Mouse (Mus musculus) forebrain, embryonic 16.5 days (tissue): ENCODE data around the gene Nav2. TPM values are rescaled to one million over a fixed set of nuclear protein-coding genes. Genes with fewer than 3 reads are reported as not detected.
A peak's percentile ranks its signal among the peaks of the same experiment; 100 is the strongest.

ENCODE experiments used
- ATAC-seq: fragments of 200-750 bp; cut with Nextera tagmentation; 2 replicates; pipeline ENCODE4 v1.8.0; 2017; ENCODE audit warnings: mild to moderate bottlenecking, moderate library complexity
- H3K27ac ChIP-seq: fragments of 300-500 bp; sonication (generic); 2 replicates; pipeline ENCODE4 v1.5.1; 2014; ENCODE audit warnings: low read length, control low read depth
- H3K27me3 ChIP-seq: fragments of 300-500 bp; sonication (generic); replicated peaks from 2 replicates; pipeline ENCODE4 v1.6.1; 2014; ENCODE audit warnings: low read length; ENCODE audit not compliant: control insufficient read depth, insufficient read depth
- H3K36me3 ChIP-seq: fragments of 300-500 bp; sonication (generic); 2 replicates; pipeline ENCODE4 v1.6.1; 2014; ENCODE audit not compliant: control insufficient read depth, insufficient read depth
- H3K4me1 ChIP-seq: fragments of 300-500 bp; sonication (generic); replicated peaks from 2 replicates; pipeline ENCODE4 v1.6.1; 2014; ENCODE audit warnings: low read length; ENCODE audit not compliant: control insufficient read depth, insufficient read depth
- H3K4me2 ChIP-seq: fragments of 300-500 bp; sonication (generic); 2 replicates; pipeline ENCODE4 v1.6.1; 2014; ENCODE audit warnings: mild to moderate bottlenecking, low read length, control low read depth
- H3K4me3 ChIP-seq: fragments of 300-500 bp; sonication (generic); replicated peaks from 2 replicates; pipeline ENCODE4 v1.5.1; 2014; ENCODE audit warnings: mild to moderate bottlenecking, low read length, control low read depth
- H3K9ac ChIP-seq: fragments of 300-500 bp; sonication (generic); replicated peaks from 2 replicates; pipeline ENCODE4 v1.6.1; 2014; ENCODE audit warnings: low read depth, low read length, control low read depth
- H3K9me3 ChIP-seq: fragments of 300-500 bp; sonication (generic); 2 replicates; pipeline ENCODE4 v1.6.1; 2016; ENCODE audit warnings: low read length; ENCODE audit not compliant: control insufficient read depth
- WGBS: fragments of 180-500 bp; shearing (Covaris S2); extraction: QIAGEN DNeasy Blood & Tissue Kit; methylation state at CpG from one replicate; pipeline ENCODE4 v1.1.7; 2014; 5-methylcytosine and 5-hydroxymethylcytosine counted together
- polyA plus RNA-seq: library from polyadenylated mRNA; unstranded; fragments of >200 nt; fragmentation: Nextera tagmentation; extraction: Ambion mirVana; gene quantifications from 2 replicates; pipeline ENCODE4 v1.2.1, GENCODE M21; 2015

Gene Nav2
- polyA plus RNA-seq, 1 experiment from 2014 or later: 35.2 TPM

DNA sequence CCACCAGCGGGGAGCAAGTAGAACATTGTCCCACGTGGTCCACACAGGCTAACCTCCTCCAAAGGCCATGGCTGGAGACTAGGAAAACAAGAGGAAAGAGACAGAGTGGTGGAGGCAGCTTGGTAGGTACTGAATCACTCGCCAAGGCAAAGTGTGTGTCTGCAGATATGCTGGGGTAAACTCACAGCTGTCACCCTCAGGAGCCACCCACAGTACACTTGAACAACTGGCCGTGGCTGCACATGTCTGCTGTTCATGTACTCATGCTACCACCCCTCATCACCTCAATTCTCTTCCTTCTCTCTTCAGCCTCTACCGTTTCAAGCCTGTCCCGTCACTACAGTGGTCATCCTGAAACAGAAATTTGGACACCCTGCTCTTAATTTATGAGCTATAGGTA, 393.0 kb downstream of the Nav2 start:
- H3K27me3 ChIP-seq: no peaks in the 10 kb centered on the region

DNA sequence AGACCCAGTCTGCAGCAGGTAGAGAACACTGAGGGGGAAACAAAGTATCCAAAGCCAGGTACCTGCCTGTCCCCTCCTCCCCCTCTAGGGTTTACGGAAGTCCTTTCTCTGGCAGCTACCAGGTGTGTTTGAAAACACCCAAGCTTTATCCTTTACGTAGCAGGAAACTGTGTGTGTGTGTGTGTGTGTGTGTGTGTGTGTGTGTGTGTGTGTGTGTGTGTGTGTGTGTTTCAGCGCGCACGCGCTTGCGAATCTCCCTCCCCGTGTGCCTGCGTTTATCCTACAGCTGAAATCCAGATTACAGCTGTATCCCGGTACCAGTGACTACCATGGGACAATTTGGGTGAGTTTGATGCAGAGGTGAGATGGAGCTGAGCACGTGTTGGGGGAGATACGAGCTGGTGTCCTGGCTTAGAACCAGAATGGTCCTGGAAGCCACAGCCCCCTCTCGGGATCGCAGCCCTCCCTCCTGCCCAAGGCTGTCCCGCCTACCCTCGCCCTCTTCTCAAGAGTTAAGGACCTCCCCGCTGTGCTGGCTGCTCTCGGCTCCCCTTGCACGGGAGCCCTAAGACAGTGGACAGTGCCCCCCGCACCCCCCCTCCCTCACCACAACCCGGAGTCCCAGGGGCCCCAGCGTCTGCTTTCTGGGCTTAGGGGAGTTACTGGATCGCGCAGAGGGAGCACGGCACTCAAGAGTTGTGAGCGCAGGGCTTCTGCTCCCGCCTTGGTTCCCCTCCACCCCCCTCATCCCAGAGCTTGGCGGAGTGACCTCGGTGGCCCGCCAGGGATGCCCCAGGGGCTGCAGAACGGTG, 395.3 kb downstream of the Nav2 start:
- Histone ChIP-seq H3K36me3 (no peaks in the 10 kb centered on the region), H3K9me3 (no peaks in the 10 kb centered on the region), H3K4me3 (peak overlapping the region; percentile 40), H3K27ac (no peak overlapping the region), H3K4me1 (peaks cover 11% of the 10 kb centered on the region), H3K27me3 (no peaks in the 10 kb centered on the region), H3K4me2 (peak overlapping the region; percentile 69), H3K9ac (peak overlapping the region; percentile 43; the same call in 1 of the 2 replicates)
- WGBS: 2% methylated on average over 31 of the region's 31 CpGs
- peak; percentile 41 for ATAC-seq

More for the DNA sequence above, 393.0 kb downstream of the Nav2 start:
- ATAC-seq: no peak
- no peak overlapping the region for H3K4me3 ChIP-seq
- H3K36me3 ChIP-seq: no peaks in the 10 kb centered on the region
- no peak overlapping the region for H3K9ac ChIP-seq
- peaks cover 11% of the 10 kb centered on the region for H3K4me1 ChIP-seq
- H3K9me3 ChIP-seq: no peaks in the 10 kb centered on the region
- H3K4me2 ChIP-seq: no peak overlapping the region
- WGBS: 86% methylated on average over 6 of the region's 6 CpGs
- no peak overlapping the region for H3K27ac ChIP-seq

DNA sequence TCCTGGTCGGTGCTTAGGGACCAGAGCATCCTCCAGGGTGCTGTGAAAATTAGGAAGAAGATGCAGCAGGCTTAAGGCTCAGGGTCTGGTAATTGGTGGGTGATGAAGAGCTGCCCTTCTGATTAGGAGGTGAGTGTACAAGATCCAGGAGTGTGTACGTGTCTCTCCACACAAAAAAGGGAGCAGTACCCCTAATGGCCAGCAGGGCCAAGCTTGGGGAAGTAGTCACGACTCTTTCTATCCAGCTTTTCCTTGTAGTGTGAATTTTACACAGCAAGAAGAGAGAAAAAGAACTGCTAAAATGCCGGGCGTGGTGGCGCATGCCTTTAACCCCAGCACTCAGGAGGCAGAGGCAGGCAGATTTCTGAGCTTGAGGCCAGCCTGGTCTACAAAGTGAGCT, 399.2 kb downstream of the Nav2 start:
- no peak overlapping the region for H3K4me3 ChIP-seq
- no peaks in the 10 kb centered on the region for H3K36me3 ChIP-seq
- H3K27ac ChIP-seq: no peak overlapping the region
- no peak overlapping the region for H3K4me2 ChIP-seq
- no peak for ATAC-seq
- H3K27me3 ChIP-seq: no peaks in the 10 kb centered on the region
- H3K4me1 ChIP-seq: peaks cover 11% of the 10 kb centered on the region
- 79% methylated on average over 6 of the region's 6 CpGs for WGBS
- H3K9me3 ChIP-seq: no peaks in the 10 kb centered on the region
- no peak overlapping the region for H3K9ac ChIP-seq

DNA sequence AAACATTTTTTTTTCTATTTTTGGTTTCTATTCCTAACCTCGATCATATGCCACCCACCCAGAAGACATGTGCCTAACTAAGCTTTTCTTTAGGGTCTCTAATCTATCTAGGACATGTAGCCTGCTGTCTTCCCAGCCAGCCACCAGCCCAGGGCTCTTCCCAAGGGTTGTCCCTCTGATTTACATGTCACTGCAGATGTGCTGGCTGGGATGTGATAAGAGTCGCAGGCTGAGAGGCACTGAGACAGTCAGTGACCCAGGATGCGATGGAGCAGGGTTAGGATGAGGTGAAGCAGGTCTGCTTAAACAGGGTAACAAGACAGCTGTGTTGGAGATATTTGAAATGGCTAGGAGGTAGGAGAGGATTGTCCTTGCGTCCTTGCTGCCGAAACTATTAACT, 401.2 kb downstream of the Nav2 start:
- H3K9me3 ChIP-seq: no peaks in the 10 kb centered on the region
- H3K27ac ChIP-seq: no peak overlapping the region
- no peak overlapping the region for H3K4me3 ChIP-seq
- 80% methylated on average over 5 of the region's 5 CpGs for WGBS
- no peak overlapping the region for H3K9ac ChIP-seq
- no peak overlapping the region for H3K4me2 ChIP-seq
- H3K27me3 ChIP-seq: no peaks in the 10 kb centered on the region
- no peaks in the 10 kb centered on the region for H3K36me3 ChIP-seq
- H3K4me1 ChIP-seq: peaks cover 6% of the 10 kb centered on the region
- ATAC-seq: no peak

DNA sequence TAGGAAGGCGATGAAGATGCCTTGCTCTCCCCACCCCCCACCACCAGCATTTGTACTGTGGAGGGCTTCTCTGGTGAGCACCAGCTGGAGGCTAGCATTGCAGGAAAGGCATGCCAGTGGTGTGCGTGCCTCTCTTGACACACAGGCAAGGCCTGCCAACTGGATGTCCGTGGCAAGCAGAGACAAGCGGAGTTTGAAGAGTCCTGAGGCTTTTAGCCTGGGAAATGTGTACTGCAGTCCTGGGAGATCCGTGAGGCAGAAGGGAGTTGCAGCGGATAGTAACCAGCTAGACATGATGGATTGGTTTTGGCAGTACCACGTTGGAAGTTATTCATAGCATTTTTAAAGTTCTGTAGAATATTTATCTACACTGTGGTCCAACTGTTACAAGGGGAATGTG, 405.4 kb downstream of the Nav2 start:
- peaks cover 4% of the 10 kb centered on the region for H3K4me1 ChIP-seq
- no peak overlapping the region for H3K9ac ChIP-seq
- no peak overlapping the region for H3K27ac ChIP-seq
- ATAC-seq: no peak
- H3K36me3 ChIP-seq: no peaks in the 10 kb centered on the region
- H3K27me3 ChIP-seq: no peaks in the 10 kb centered on the region
- H3K9me3 ChIP-seq: no peaks in the 10 kb centered on the region
- no peak overlapping the region for H3K4me3 ChIP-seq
- no peak overlapping the region for H3K4me2 ChIP-seq
- WGBS: 80% methylated on average over 7 of the region's 7 CpGs

DNA sequence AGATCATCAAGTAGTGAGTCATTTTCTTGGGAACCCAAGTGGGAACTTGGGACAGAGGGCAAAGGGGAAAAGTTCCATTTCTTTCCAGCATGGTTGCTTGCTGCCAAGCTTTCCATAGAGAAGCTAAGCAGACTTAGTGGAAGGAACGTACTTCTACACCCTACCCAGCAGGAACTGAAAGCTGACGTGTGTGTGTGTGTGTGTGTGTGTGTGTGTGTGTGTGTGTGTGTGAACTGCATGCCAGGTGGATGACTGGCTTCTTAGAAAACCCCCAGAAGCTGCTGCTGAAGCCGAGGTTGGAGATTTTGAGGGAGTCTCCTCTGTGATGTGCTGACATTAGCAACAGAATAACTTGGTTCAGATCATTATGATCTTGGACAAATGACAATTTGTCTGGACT, 406.5 kb downstream of the Nav2 start:
- Histone ChIP-seq H3K27me3 (no peaks in the 10 kb centered on the region), H3K36me3 (no peaks in the 10 kb centered on the region), H3K27ac (no peak overlapping the region), H3K4me1 (peaks cover 4% of the 10 kb centered on the region), H3K9me3 (no peaks in the 10 kb centered on the region), H3K4me2 (no peak overlapping the region), H3K4me3 (no peak overlapping the region), H3K9ac (no peak overlapping the region)
- 67% methylated on average over 3 of the region's 3 CpGs for WGBS
- ATAC-seq: no peak

DNA sequence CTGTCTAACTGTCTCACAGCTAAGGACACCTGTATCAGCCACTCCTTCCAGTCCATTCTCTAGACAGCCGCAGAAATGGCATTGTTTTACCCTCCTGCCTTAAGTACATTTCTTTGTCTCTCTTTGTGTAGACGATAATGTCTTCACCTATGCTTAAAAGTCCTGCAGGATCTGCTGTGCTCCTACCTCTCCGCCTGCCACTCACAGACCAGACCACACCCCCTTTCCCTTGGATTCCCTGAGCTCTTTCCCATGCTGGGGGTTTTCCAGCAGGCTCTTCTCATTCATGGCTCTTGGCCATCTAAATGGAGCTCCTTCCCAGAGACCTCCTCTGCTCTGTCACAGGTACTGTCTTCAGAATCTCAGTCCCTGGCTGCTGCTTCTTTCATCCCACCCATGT, 408.1 kb downstream of the Nav2 start:
- H3K4me3 ChIP-seq: no peak overlapping the region
- WGBS: 77% methylated on average over 3 of the region's 3 CpGs
- no peak overlapping the region for H3K4me2 ChIP-seq
- H3K4me1 ChIP-seq: peaks cover 6% of the 10 kb centered on the region
- H3K27ac ChIP-seq: no peak overlapping the region
- no peaks in the 10 kb centered on the region for H3K9me3 ChIP-seq
- H3K36me3 ChIP-seq: no peaks in the 10 kb centered on the region
- H3K27me3 ChIP-seq: no peaks in the 10 kb centered on the region
- ATAC-seq: no peak
- no peak overlapping the region for H3K9ac ChIP-seq

DNA sequence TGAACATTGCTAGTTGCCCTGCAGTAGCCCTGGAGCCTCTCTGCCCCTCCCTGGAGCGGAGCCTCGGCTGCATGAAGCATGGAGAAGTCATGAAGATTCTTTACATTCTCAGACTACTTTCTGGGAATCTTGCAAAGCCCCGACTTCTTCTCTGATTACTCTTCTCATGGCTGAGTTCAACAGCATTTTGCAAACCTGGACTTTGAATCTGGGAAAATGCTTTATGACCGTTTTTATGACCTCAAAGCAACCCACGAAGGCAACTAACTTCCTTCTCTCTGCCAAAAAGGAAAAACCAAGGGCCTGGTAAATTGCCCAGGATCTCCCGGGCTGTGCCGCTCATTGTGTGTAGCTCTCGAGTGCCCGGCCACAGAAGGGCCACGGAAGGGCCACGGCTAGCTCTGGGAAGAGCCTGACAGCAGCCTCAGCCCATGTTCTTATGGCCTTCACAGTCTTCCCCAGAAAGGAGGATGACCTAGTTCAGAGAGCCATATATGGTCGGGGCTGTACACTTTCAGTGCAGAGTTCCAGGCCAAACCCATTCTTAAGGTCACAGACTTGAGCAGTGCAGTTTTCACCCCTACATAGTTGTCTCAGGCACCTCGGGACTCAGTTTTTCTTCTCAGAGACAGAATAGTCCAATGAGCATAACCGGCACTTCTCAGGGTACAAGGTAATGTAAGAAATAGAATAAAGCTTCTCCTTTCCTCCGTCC, 409.8 kb downstream of the Nav2 start:
- ATAC-seq: no peak

DNA sequence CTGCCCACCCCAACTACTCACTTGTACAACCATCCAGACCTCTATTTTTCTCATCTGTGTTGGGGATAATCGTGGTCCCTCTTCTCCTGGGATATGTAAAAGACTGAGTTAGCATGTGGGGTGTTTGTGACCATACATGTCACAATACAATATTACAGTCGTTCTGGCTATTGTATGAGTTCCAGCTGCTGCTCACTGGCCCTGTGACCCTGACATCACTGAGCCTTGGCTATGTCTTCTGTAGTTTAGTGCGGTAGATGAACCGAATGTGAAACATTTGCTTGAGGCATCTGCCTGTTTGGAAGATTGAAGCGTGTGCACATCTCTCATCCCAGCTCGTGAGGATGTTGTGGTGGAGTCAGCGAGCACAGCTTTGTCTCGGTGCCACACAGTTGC, 410.4 kb downstream of the Nav2 start:
- H3K9ac ChIP-seq: no peak overlapping the region
- H3K36me3 ChIP-seq: no peaks in the 10 kb centered on the region
- WGBS: 91% methylated on average over 8 of the region's 8 CpGs
- no peaks in the 10 kb centered on the region for H3K9me3 ChIP-seq
- H3K4me3 ChIP-seq: no peak overlapping the region
- H3K27ac ChIP-seq: no peak overlapping the region
- ATAC-seq: no peak
- H3K4me2 ChIP-seq: no peak overlapping the region
- no peaks in the 10 kb centered on the region for H3K27me3 ChIP-seq
- peaks cover 4% of the 10 kb centered on the region for H3K4me1 ChIP-seq

More for the DNA sequence above, 409.8 kb downstream of the Nav2 start:
- no peaks in the 10 kb centered on the region for H3K9me3 ChIP-seq
- no peaks in the 10 kb centered on the region for H3K27me3 ChIP-seq
- H3K36me3 ChIP-seq: no peaks in the 10 kb centered on the region
- H3K9ac ChIP-seq: no peak overlapping the region
- peaks cover 6% of the 10 kb centered on the region for H3K4me1 ChIP-seq
- H3K4me3 ChIP-seq: no peak overlapping the region
- H3K27ac ChIP-seq: no peak overlapping the region
- no peak overlapping the region for H3K4me2 ChIP-seq
- 92% methylated on average over 15 of the region's 15 CpGs for WGBS
